Mouse (Mus musculus): ENCODE measurements around the gene Ak1.

Ak1 gene

DNA sequence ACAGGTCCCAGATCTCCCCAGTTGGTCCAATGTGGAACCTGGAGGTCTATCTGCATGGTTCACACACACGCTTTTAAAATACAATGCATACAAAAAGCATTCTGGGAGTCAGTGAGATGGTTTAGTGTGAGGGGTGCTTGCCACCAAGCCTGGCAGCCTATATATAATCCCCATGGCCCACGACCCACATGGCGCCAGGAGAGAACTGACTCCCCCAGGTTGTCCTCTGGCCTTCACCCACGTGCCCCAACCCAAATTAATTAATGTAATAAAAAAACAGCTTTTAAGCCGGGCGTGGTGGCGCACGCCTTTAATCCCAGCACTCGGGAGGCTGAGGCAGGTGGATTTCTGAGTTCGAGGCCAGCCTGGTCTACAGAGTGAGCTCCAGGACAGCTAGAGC, 62.1 kb downstream of the Ak1 start:
- no peak for DNase-seq (ENCODE audit: low spot score in 2 of 2)

Measured in left cerebral cortex, adult 9 months (tissue).